Mouse (Mus musculus) E14TG2a.4 (cell line): ENCODE results near the gene Stk38.
A peak's percentile ranks its signal among the peaks of the same experiment; 100 is the strongest.
"Not testable (repeated sequence)": the region's sequence is repeated elsewhere in the genome, so short reads cannot be mapped to it uniquely, and the experiment has no call there.

Source experiments
- H3K27me3 ChIP-seq: 2 replicates; pipeline ENCODE4 v1.6.1; 2014; ENCODE audit warnings: low read length, control low read depth; ENCODE audit not compliant: insufficient read depth
- H3K36me3 ChIP-seq: 2 replicates; pipeline ENCODE4 v1.6.1; 2014; ENCODE audit warnings: low read length, control low read depth; ENCODE audit not compliant: insufficient read depth
- H3K4me1 ChIP-seq: replicated peaks from 2 replicates; pipeline ENCODE4 v1.6.1; 2014; ENCODE audit warnings: low read depth, low read length, control low read depth
- H3K4me3 ChIP-seq: replicated peaks from 2 replicates; pipeline ENCODE4 v1.5.1; 2014; ENCODE audit warnings: mild to moderate bottlenecking, low read length
- H3K9me3 ChIP-seq: 2 replicates; pipeline ENCODE4 v1.6.1; 2014; ENCODE audit warnings: low read length, control low read depth
- CTCF ChIP-seq: conservative IDR thresholded peaks from 2 replicates; pipeline ENCODE4 v1.5.1; 2014; ENCODE audit warnings: low read length
- NANOG ChIP-seq: IDR thresholded peaks from 2 replicates; pipeline ENCODE4 v1.6.1; 2014; ENCODE audit warnings: borderline replicate concordance, low read length, mixed read lengths
- POU5F1 ChIP-seq: IDR thresholded peaks from 2 replicates; pipeline ENCODE4 v1.6.1; 2014; ENCODE audit warnings: low read length, borderline replicate concordance

The Stk38 gene

DNA sequence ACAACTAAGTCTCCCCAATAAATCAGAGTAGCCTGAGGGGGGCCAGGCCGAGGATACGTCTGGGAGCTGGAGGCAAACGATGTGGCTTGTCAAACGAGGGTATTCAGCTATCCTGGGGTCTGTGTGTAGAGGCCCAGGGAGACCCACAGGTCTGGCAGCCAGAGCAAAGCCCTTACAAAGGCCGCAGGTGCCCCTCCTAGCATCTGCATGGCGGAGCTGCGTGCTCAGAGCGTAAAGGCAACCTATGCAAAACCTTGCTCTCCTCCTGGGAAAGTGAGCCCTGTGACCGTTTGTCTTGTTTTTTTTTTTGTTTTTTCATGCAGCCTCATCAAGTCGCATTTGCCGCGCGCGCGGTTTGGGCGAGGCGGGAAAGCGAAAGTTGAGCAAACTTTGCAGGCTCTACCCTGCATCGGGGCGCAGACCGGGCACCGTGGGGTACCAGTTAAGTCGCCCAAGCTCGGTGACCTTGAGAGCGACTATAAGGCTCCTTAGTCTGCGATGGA is 24.0 kb upstream of the Stk38 start:
- H3K4me3 ChIP-seq = peak overlapping the region; percentile 97

GRCm38 (mm10) chr17:29031085-29031711 is 23.4 kb upstream of the Stk38 start:
- not testable (repeated sequence) for H3K27me3 ChIP-seq, H3K9me3 ChIP-seq
- peak overlapping the region; percentile 97 for H3K4me3 ChIP-seq
- H3K4me1 ChIP-seq = peaks cover 57% of the 10 kb centered on the region
- H3K36me3 ChIP-seq = peaks cover 29% of the 10 kb centered on the region

More for the DNA sequence above, 24.0 kb upstream of the Stk38 start:
- Histone ChIP-seq H3K4me1 (peaks cover 57% of the 10 kb centered on the region), H3K36me3 (peaks cover 35% of the 10 kb centered on the region), H3K27me3 (no peaks in the 10 kb centered on the region), H3K9me3 (no peaks in the 10 kb centered on the region)
- TF ChIP-seq CTCF (no peak), POU5F1 (no peak), NANOG (no peak)

DNA sequence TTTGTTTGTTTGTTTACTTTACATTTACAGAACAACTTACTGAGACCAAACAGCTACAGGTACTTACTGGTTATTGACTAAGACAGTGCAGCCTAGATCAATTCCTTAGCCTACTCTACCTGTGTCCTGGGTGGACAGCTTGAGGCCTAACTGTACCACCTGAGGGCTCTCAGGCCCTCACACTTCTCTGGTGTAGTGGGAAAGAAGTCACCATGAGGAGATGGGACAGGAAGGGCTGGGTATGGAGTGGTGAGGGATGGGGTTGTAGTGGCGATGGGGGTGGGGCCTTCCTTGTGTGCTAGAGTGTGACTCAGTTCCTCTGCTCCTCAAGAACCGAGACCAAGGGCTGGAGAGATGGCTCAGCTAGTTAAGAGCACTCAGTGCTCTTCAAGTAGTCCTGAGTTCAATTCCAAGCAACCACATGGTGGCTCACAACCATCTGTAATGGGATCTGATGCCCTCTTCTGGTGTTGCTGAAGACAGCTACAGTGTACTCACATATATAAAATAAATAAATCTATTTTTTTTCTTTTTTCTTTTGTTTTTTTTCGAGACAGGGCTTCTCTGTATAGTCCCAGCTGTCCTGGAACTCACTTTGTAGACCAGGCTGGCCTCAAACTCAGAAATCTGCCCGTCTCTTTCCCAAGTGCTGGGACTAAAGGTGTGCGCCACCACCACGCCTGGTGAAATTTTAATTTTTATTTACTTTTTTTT is 22.7 kb upstream of the Stk38 start:
- Histone ChIP-seq H3K9me3 (no peaks in the 10 kb centered on the region), H3K36me3 (peaks cover 22% of the 10 kb centered on the region), H3K4me1 (peaks cover 60% of the 10 kb centered on the region), H3K27me3 (no peaks in the 10 kb centered on the region), H3K4me3 (no peak overlapping the region)
- TF ChIP-seq POU5F1 (no peak), NANOG (no peak), CTCF (0 out of 2 replicates have a peak, but pooled peaks have one; percentile 2)

DNA sequence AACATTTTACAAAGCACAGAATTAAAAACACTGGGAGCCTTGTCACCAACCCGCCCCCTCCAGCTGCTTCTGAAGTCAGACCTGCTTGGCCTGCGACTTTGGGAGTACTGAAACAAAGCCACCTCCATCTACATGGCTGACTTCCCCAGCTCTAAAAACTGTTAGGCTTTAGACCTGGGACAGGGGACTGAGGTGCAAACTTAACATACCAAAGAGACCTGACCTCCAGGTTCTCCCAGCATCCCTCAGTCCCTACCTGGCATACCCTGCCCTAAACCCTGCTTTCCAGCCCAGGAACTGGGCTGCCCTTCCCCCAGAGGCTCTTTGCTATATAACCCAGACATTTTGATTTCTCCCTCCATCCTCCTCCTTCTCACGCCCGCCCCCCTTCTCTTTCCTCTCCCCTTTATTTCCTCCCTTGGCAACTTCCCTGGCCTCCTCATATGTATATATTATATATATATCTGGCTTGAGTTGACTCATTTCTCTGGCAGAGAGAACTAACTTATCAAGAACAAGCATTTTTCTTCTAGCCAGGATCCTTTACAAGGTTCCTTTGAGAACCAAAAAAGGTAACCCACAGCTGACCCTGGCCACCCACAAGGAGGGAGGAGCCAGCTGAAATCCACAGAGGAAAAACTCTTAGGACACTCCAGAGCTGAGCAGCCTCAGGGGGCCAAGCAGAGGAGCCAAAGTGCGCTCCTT is 19.0 kb upstream of the Stk38 start:
- H3K9me3 ChIP-seq = no peaks in the 10 kb centered on the region
- peak overlapping the region; percentile 10; the same call in 1 of the 2 replicates for H3K4me3 ChIP-seq
- H3K27me3 ChIP-seq = no peaks in the 10 kb centered on the region
- H3K36me3 ChIP-seq = no peaks in the 10 kb centered on the region
- TF ChIP-seq CTCF = no peak
- H3K4me1 ChIP-seq = peaks cover 92% of the 10 kb centered on the region

DNA sequence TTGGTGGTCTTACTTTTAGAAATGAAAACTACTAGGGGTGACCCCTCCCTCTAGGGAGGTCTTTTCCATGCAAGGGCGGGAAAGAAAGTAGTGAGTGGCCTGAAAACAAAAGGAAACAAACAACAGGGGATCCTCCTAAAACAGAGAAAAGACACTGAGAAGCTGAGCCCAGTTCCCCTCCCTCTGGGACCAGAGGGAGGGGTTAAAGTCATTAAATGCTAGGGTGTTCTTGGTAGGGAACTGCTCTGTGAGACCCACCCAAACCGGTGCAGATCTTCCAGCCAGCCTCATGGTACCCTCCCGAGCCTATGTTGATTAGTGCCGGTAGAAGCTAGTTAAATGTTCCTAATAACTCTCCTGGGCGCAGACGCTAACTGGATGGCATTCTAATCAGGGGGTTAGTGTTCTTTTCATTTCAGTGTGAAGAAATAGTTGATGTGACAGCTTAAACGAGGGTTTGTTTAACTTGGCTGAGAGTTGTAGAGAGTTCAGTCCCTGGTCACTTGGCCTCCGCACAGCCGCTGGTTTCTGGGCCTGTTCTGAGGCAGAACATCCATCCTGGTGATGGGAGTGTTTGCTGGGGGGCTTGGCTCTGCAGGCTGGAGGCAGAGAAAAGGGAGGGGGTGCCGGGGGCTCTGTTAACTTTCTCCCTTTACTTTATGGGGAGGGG is 17.2 kb upstream of the Stk38 start:
- no peaks in the 10 kb centered on the region for H3K9me3 ChIP-seq
- H3K36me3 ChIP-seq = no peaks in the 10 kb centered on the region
- peak overlapping the region; percentile 73 for H3K4me3 ChIP-seq
- H3K27me3 ChIP-seq = no peaks in the 10 kb centered on the region
- H3K4me1 ChIP-seq = peaks cover 93% of the 10 kb centered on the region
- TF ChIP-seq POU5F1 = no peak
- no peak for TF ChIP-seq CTCF
- 0 out of 2 replicates have a peak, but pooled peaks have one; percentile 15 for TF ChIP-seq NANOG

GRCm38 (mm10) chr17:29024047-29024892 is 16.5 kb upstream of the Stk38 start:
- Histone ChIP-seq H3K27me3 (no peaks in the 10 kb centered on the region), H3K4me3 (peak overlapping the region; percentile 73), H3K9me3 (no peaks in the 10 kb centered on the region), H3K36me3 (no peaks in the 10 kb centered on the region), H3K4me1 (peaks cover 96% of the 10 kb centered on the region)
- TF ChIP-seq CTCF = no peak
- TF ChIP-seq NANOG = no peak
- TF ChIP-seq POU5F1 = no peak

DNA sequence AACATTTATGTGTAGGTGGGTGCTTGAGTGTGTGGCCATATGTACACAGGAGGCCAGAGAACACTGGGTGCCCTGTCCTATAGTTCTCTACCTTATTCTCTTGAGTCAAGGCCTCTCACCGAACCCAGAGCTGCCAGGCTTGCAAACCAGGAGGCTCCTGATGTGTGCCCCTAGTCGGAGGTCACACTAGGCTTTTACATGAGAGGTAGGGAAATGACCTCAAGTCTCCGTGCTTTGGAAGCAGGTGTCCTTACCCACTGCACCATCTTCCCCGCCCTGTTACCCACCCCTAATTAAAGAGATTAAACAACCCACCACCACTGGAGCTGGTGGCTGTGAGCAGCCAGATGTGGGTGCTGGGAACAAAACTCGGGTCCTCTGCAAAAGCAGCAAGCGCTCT is 15.6 kb upstream of the Stk38 start:
- Histone ChIP-seq H3K4me1 (peaks cover 97% of the 10 kb centered on the region), H3K36me3 (no peaks in the 10 kb centered on the region), H3K9me3 (no peaks in the 10 kb centered on the region), H3K4me3 (no peak overlapping the region), H3K27me3 (no peaks in the 10 kb centered on the region)
- TF ChIP-seq NANOG (no peak), POU5F1 (no peak), CTCF (no peak)
